Mouse (Mus musculus) common myeloid progenitor, adult 5-6 weeks (primary cell): ENCODE results near the gene Meis3. TPM values are rescaled to one million over a fixed set of nuclear protein-coding genes. Genes with fewer than 3 reads are reported as not detected.

Experiments used
- ATAC-seq: replicated peaks from 2 replicates; pipeline ENCODE4 v1.8.0; 2016; ENCODE audit warnings: low read depth, mild to moderate bottlenecking, moderate TSS enrichment, inconsistent platforms; ENCODE audit not compliant: poor library complexity, severe bottlenecking
- total RNA-seq: library from RNA; stranded (forward); fragments of 200-1000, 187-1606 nt; gene quantifications from 2 replicates; pipeline ENCODE4 v1.2.3, GENCODE M21; 2017

The Meis3 gene
- total RNA-seq, 1 experiment from 2014 or later = not detected

GRCm38 (mm10) chr7:16156105-16156714 lies 18.7 kb upstream of the Meis3 start:
- no peak for ATAC-seq

- ATAC-seq = peak; percentile 13; the same call in 1 of the 2 replicates
Observed at GRCm38 (mm10) chr7:16158735-16159134, 16.2 kb upstream of the Meis3 start.

- peak; percentile 80 for ATAC-seq
Observed at GRCm38 (mm10) chr7:16160702-16161101, 14.2 kb upstream of the Meis3 start.

DNA sequence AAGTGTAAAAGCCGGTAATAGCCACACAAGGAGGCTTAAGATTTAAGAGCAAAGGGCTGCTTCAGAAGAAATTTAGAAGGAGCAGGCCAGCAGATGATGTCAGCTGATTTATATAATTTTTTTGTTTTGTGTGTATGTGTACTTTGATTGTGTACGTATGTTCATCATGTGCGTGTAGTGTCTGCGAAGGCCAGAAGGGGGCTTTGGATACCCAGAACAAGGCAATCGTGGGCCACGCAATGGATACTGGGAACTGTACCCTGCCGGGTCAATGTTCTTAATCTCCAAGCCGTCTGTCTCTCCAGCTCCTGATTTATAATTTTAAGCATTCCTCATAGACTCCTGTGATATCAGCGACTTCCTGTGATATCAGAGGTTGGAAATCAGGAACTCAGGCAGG lies 13.6 kb upstream of the Meis3 start:
- no peak for ATAC-seq

GRCm38 (mm10) chr7:16162036-16162435 lies 12.9 kb upstream of the Meis3 start:
- no peak for ATAC-seq

DNA sequence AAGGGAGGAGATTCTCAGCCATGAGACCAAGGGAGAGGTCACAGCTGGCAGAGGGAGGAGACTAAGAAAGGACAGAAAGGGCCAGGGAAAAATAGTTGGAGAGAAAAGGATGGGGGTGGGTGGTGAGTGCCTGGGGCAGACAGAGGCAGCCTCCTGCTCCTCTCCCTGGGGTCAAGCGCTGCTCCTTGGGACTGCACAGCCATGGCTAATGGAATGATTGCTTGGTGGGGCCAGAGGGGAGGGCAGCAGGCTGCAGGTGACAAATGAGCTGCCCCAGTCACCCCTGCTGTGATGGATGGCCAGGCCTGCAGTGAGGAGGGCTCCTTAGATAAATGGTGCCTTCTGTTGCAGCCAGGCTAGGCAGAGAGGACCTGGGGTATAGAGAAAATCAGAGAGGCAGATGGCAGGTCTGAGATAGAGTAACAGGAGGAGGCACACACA lies 2.7 kb upstream of the Meis3 start:
- ATAC-seq = no peak

DNA sequence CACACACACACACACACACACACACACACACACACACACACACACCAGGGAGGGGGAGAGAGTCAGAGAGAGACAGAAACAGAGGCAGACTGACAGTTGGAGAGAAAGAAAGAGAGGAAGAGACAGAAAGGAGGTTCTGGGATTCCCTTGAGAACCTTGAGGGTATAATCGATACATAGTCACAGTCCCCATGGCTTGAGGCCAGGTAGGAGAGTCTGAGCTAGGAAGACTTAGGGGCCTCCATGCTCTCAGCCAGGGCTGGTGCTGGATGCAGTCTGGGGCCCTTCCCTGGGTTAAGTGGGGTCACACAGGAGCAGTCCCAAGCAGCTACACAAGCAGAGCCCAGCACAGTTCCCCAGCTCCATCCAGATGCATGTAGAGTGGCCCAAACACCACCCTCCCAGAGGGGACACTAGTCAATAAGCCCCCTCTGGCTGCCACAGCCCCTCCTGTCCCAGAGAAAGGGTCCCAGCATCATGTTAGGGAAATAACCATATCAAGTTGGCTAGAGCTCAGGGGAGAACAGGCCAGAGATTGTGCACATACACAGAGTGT lies 2.2 kb upstream of the Meis3 start:
- no peak for ATAC-seq

- ATAC-seq = no peak
Observed at GRCm38 (mm10) chr7:16173146-16173545, 1.7 kb upstream of the Meis3 start.

GRCm38 (mm10) chr7:16175542-16175931 lies 647 bp downstream of the Meis3 start:
- ATAC-seq = no peak

GRCm38 (mm10) chr7:16178114-16178513 lies 3.2 kb downstream of the Meis3 start:
- no peak for ATAC-seq

GRCm38 (mm10) chr7:16183663-16184062 lies 8.8 kb downstream of the Meis3 start:
- ATAC-seq = peak; percentile 85

DNA sequence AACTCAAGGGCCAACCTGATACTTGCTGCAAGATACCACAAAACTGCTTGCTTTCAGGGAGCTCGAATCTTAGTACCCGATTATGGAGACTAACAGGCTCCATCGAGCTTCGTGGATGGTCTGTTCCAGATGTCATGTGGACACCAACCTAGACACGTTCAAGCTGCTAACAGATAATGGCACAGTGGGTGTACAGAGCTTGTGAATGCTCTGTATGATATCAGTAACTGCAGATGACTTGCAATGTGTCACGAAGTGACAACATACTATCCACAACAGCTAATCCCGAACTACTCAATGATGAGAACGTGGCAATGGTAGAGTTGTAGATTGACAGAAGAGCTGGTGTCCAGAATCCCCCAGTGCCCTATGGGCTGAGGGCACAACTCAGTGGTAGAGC lies 12.6 kb downstream of the Meis3 start:
- ATAC-seq = no peak

DNA sequence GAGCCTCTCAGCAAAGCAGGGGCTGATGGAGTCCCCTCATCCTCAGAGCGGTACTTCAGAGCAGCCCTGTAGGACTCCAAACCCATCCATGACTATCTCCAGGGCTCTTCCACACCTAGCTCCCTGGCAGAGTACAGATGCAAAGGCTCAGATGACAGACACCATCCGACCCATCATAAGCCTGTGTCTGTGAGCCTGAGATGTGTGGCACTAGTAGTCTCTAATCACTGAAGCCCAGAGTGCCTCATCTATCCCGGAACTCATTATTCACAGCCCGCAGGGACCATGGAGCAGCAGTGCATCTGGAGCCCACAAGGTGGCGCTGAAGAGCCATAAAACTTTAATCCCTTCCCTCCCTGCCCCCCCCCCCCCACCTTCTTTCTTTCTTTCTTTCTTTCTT lies 17.4 kb downstream of the Meis3 start:
- peak; percentile 84 for ATAC-seq

DNA sequence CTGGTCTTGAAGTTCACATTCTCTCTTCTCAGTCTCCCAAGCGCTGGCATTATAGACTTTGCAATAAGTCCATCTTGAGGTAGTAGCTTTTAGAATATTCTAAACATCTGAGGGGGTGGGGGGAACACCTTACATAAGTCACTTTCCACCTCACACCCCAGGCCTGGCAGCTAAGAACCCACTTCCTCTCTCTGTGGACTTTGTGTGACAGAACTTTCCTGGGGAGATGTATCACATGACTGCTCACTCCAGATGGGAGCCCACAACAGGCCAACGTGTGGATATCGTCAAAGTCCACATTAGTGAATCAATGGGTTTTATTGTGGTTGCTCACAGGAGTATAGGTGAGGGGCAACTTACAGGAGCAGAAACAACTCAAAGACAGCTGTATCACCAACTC lies 18.8 kb downstream of the Meis3 start:
- 0 out of 2 replicates have a peak, but pooled peaks have one; percentile 10 for ATAC-seq

DNA sequence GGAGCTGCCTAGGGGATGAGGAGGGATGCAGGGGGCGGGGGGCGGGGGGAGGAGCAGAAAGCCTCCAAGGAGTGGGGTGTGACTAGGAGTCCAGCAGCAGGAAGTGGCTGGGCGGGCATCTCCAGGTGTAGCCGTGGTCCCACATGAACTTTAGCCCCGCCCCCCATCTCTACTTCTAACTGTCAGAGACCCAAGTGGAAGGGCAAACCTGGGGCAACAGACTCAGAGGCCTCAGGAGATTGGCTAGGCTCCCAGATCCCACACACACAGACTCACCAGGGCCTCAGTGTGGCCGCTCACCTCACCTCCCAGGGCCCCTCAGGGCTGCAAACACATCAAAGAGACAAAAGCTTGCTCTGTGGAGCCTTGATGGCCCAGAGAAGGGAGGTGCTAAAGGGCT lies 21.7 kb downstream of the Meis3 start:
- ATAC-seq = no peak

DNA sequence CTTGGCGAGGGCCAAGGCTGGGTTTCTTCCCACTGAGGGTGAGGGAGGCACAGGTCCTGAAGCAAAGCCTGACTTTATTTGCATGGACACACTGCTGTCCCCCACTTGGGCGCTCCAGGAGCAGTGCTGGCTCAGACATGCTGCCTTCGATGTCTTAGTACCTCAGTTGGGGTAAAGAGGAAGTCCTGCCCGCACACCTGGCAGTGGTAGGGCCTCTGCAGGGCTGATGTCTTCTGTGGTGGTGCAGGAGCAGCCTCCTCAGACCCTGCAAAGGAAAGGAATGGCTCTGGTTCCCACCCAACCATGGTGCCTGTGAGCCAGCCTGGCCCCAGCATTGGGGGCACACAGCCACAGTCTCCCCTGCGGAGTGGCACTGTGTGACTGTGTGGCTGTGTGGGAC lies 22.3 kb downstream of the Meis3 start:
- ATAC-seq = no peak

GRCm38 (mm10) chr7:16198540-16198939 lies 23.6 kb downstream of the Meis3 start:
- no peak for ATAC-seq

GRCm38 (mm10) chr7:16201136-16201535 lies 26.2 kb downstream of the Meis3 start:
- peak; percentile 48 for ATAC-seq

DNA sequence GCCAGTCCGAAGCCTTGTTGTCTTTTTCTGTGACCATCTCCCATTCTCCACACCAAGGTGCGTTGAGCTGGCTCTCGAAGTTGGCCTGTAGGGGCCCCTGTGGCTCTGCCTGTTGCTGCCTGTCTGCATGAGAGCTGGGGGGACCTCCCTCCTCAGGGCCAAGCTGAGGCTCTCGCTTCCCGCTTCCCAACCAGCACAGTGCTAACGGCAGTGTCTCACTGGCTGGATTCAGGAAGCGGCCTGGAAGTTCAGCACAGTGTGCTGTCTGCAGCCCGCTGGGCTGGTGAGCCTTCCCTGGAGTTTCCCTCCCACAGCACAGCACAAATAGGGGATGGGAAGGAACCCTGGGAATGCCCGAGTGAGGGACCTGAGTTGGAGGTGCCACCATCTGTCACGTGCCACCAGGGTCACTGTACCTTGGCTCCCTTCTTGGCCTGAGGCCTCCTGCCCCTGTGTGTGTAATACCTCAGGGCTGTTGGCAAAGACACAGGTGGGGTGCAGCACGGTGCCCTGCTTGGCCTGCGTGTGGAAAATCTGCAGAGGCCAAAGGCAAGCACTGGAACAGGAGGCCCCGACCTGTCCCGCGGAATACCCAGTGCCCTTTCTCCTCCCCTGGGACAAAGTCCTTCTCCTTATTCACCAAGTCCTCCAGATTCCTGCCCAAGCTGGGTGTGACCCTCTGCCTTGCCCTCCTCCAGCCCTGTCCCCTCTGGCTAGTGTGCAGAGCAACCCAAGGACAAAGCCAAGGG lies 28.0 kb downstream of the Meis3 start:
- ATAC-seq = no peak

DNA sequence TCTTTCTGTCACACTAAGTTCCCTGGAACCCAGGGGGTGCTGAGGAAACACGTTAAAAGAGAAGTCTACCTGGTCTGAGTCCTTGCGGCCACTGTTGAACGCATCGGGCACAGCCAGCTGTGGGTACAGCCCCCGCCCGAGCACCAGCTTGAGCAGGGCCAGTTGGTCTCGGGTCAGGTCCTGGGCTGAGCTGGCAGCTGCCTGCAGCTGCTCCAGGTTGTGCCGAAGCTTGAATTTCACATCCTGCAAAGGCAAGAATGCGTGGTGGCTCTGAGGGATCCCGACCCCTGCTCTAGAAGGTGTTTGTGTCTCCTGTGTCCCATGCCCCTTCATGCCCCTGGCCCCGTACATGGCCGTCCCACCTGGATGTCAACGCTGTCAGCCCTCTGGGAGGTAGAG lies 28.6 kb downstream of the Meis3 start:
- no peak for ATAC-seq

DNA sequence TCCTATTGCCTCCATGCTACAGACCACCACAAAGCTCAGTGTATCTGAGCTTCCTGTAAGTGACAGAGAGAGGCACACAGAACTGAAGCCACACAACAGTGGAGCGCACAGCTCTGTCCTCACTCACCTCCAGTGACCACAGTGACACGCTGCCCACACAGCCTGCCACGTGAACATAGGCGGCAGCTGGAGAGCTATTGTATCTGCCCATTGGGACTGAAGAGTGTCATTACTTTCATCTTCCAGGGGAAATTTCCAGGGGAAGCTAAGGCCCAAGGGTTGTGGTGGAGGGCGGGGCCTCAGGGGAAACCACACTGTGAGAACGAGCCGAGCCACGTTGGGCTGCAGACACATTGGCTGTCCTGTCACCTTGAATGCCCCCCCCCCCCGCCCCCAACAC lies 29.9 kb downstream of the Meis3 start:
- ATAC-seq = 0 out of 2 replicates have a peak, but pooled peaks have one; percentile 12
